Mouse (Mus musculus) MEL (cell line): ENCODE data around the gene Ppard.

ENCODE experiments used
- CTCF ChIP-seq, 3 experiments: IDR thresholded peaks in 2 of 3; conservative IDR thresholded peaks in 1 of 3; 2 replicates each; pipeline ENCODE4 v1.5.1; 2011 to 2012; ENCODE audit warnings: low read length in 3 of 3, low read depth in 2 of 3, mild to moderate bottlenecking in 2 of 3, improper control_type of control experiment in 1 of 3, inconsistent platforms in 1 of 3, mixed read lengths in 1 of 3, moderate library complexity in 1 of 3; ENCODE audit not compliant: control insufficient read depth in 1 of 3, insufficient read depth in 1 of 3, poor library complexity in 1 of 3, severe bottlenecking in 1 of 3
- KAT2A ChIP-seq: conservative IDR thresholded peaks from 2 replicates; pipeline ENCODE4 v1.6.1; 2012; ENCODE audit warnings: low read depth, low read length, improper control_type of control experiment, inconsistent platforms
- POLR2A ChIP-seq, 2 experiments: IDR thresholded peaks; 2 replicates each; pipeline ENCODE4 v1.6.1; 2011 to 2012; ENCODE audit warnings: low read length in 2 of 2, mild to moderate bottlenecking in 2 of 2, control low read depth in 1 of 2, improper control_type of control experiment in 1 of 2, low read depth in 1 of 2, moderate library complexity in 1 of 2; ENCODE audit not compliant: control insufficient read depth in 1 of 2, insufficient read depth in 1 of 2, poor library complexity in 1 of 2
- RCOR1 ChIP-seq: IDR thresholded peaks from 2 replicates; pipeline ENCODE4 v1.6.1; 2012; ENCODE audit warnings: low read depth, mild to moderate bottlenecking, inconsistent platforms, low read length, improper control_type of control experiment
- TCF12 ChIP-seq: IDR thresholded peaks from 2 replicates; pipeline ENCODE4 v1.6.1; 2014; ENCODE audit warnings: low read depth, mild to moderate bottlenecking, inconsistent platforms, low read length, improper control_type of control experiment, moderate library complexity
- UBTF ChIP-seq: IDR thresholded peaks from 2 replicates; pipeline ENCODE4 v1.6.1; 2012; ENCODE audit warnings: low read depth, mild to moderate bottlenecking, inconsistent platforms, low read length, improper control_type of control experiment, moderate library complexity, borderline replicate concordance; ENCODE audit not compliant: insufficient read depth

- no peak for TF ChIP-seq KAT2A
- no peak for TF ChIP-seq UBTF
- TF ChIP-seq TCF12: no peak
- TF ChIP-seq RCOR1: no peak
- no peak for TF ChIP-seq CTCF (IDR thresholded peaks at IDR 0.05 in 2 of 3, conservative IDR thresholded peaks at IDR 0.05 in 1 of 3; ENCODE audit: control insufficient read depth in 1 of 3, insufficient read depth in 1 of 3, low read depth in 2 of 3, low read length in 3 of 3, poor library complexity in 1 of 3, severe bottlenecking in 1 of 3)
- no peak for TF ChIP-seq POLR2A (IDR thresholded peaks at IDR 0.05; ENCODE audit: control insufficient read depth in 1 of 2, insufficient read depth in 1 of 2, low read depth in 1 of 2, low read length in 2 of 2, poor library complexity in 1 of 2)
Observed at GRCm38 (mm10) chr17:28298888-28299287, 66.4 kb downstream of the Ppard start.
